Mouse (Mus musculus) kidney, embryonic 14.5 days (tissue): ENCODE measurements at regions not wholly inside any gene's neighbourhood (a gene's known extent, or its start where the extent isn't known, plus 50 kb on each side); places are given as distances from the start of the nearest gene placed in this dataset.

Source experiments
- ATAC-seq: fragments of 200-750 bp; cut with Nextera tagmentation; 2 replicates; pipeline ENCODE4 v1.8.0; 2017; ENCODE audit warnings: moderate number of reproducible peaks, mild to moderate bottlenecking, moderate TSS enrichment, moderate library complexity; ENCODE audit not compliant: low FRiP score, low TSS enrichment
- H3K27ac ChIP-seq: fragments of 300-500 bp; sonication (generic); 2 replicates; pipeline ENCODE4 v1.5.1; 2014; ENCODE audit warnings: low read depth, mild to moderate bottlenecking, low read length, moderate library complexity, mixed read lengths
- H3K27me3 ChIP-seq: fragments of 300-500 bp; sonication (generic); 2 replicates; pipeline ENCODE4 v1.6.1; 2014; ENCODE audit warnings: mild to moderate bottlenecking, low read length; ENCODE audit not compliant: control insufficient read depth, insufficient read depth
- H3K36me3 ChIP-seq: fragments of 300-500 bp; sonication (generic); 2 replicates; pipeline ENCODE4 v1.6.1; 2014; ENCODE audit warnings: low read length, mixed read lengths; ENCODE audit not compliant: control insufficient read depth, insufficient read depth
- H3K4me1 ChIP-seq: fragments of 300-500 bp; sonication (generic); 2 replicates; pipeline ENCODE4 v1.6.1; 2014; ENCODE audit warnings: low read length, mixed read lengths; ENCODE audit not compliant: control insufficient read depth, insufficient read depth
- H3K4me2 ChIP-seq: fragments of 300-500 bp; sonication (generic); replicated peaks from 2 replicates; pipeline ENCODE4 v1.6.1; 2014; ENCODE audit warnings: low read depth, mild to moderate bottlenecking, low read length
- H3K4me3 ChIP-seq: fragments of 300-500 bp; sonication (generic); 2 replicates; pipeline ENCODE4 v1.5.1; 2014; ENCODE audit warnings: mild to moderate bottlenecking, low read length
- H3K9ac ChIP-seq: fragments of 300-500 bp; sonication (generic); 2 replicates; pipeline ENCODE4 v1.6.1; 2014; ENCODE audit warnings: low read depth, mild to moderate bottlenecking, low read length, moderate library complexity
- H3K9me3 ChIP-seq: fragments of 300-500 bp; sonication (generic); 2 replicates; pipeline ENCODE4 v1.6.1; 2016; ENCODE audit warnings: low read length; ENCODE audit not compliant: control insufficient read depth
- WGBS: fragments of 180-500 bp; shearing (Covaris S2); extraction: QIAGEN DNeasy Blood & Tissue Kit; methylation state at CpG from one replicate; pipeline ENCODE4 v1.1.7; 2014; 5-methylcytosine and 5-hydroxymethylcytosine counted together

DNA sequence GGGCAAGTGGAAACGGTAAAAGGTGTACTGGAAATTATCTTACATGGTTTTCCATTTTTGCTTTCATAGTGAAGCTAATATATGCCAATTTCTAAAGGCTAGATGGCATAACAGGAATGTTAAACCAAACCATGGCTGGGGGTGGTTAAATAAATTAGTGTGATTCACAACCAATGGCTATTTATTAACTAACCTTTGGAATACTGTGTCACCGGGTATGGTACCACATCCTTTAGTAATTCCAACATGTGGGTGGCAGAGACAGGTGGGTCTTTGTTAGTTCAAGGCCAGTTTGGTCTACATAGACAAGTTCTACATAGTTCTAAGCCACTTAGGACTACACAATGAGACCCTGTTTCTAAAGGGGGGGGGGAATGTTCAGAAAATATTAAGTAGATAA lies 179.8 kb upstream of the Plxnc1 start:
- ATAC-seq, result no peak
- Histone ChIP-seq H3K36me3 (no peaks in the 10 kb centered on the region), H3K4me1 (no peaks in the 10 kb centered on the region), H3K4me2 (no peak overlapping the region), H3K9me3 (no peaks in the 10 kb centered on the region), H3K4me3 (no peak overlapping the region), H3K9ac (no peak overlapping the region), H3K27me3 (no peaks in the 10 kb centered on the region), H3K27ac (no peak overlapping the region)
- WGBS, result 80% methylated on average over 2 of the region's 2 CpGs

DNA sequence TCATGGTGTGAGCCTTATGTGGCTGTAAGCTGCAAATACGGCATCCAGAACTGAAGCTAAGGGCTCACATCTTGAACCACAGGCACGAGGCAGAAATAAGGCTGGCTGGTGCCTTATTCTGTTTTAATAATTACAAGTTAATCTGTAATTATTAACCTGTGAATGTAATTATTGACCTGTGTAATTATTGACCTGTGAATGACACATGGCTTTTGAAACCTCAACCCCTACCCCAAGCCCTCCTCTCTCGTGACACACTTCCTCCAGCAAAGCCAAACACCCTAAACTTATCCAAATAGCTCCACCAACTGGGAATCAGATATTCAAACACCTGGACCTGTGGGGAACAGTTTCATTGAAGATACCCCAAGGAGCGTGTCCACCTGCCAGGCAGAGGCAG lies 175.4 kb upstream of the Plxnc1 start:
- no peak overlapping the region for H3K27ac ChIP-seq
- H3K9ac ChIP-seq, result no peak overlapping the region
- no peaks in the 10 kb centered on the region for H3K27me3 ChIP-seq
- H3K4me3 ChIP-seq, result no peak overlapping the region
- 74% methylated on average over 4 of the region's 4 CpGs for WGBS
- ATAC-seq, result no peak
- no peaks in the 10 kb centered on the region for H3K36me3 ChIP-seq
- no peak overlapping the region for H3K4me2 ChIP-seq
- no peaks in the 10 kb centered on the region for H3K9me3 ChIP-seq
- H3K4me1 ChIP-seq, result no peaks in the 10 kb centered on the region

DNA sequence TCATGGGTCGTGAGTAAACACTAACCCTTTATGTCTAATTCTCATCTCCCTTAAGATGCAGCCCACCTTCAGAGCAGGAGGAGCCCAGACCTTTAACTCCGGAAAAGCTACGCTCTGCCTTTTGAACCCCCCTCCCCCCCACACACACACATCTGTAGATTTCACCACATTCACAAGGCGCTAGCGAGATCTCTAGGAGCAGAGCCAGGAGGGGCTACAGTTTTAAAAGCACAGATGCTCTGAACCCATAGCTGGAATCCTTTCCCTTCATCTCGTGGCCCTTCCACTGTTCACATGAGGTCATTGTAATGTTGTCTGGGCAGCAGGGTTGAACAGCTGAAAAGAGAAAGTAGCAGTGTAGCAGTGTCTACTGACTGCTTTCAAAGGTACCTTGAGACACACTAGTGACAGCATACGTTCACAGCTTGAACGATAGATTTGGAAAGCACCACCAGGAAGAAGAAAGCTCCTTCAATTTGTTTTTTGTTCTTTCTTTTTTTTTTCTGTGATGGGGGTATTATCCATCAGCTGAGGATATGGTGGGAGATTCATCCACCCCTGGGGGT lies 174.2 kb upstream of the Plxnc1 start:
- Histone ChIP-seq H3K4me1 (no peaks in the 10 kb centered on the region), H3K36me3 (no peaks in the 10 kb centered on the region), H3K4me2 (no peak overlapping the region), H3K4me3 (no peak overlapping the region), H3K27ac (no peak overlapping the region), H3K27me3 (no peaks in the 10 kb centered on the region), H3K9ac (no peak overlapping the region), H3K9me3 (no peaks in the 10 kb centered on the region)
- no peak for ATAC-seq
- 72% methylated on average over 8 of the region's 8 CpGs for WGBS

DNA sequence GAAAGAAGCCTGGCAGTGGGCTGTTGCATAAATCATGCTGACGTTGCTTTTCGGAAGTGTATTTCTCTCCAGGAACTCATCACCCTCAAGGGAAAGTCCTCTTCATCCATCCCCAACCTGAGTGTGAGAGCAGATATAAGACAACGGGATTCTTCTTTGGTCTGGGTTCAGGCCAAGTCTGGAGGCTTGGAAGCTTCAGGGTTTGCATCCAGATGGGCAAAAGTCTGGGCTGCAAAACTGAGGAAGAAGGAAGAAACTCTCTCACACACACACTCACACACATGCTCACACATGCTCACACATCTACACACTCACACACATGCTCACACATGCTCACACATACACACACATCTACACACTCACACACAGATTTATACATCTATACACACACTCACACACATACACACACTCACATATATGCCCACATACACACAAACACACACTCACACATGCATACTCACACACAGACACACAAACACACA lies 173.1 kb upstream of the Plxnc1 start:
- Histone ChIP-seq H3K4me1 (0 out of 2 replicates have a peak, but pooled peaks cover under 1% of the 10 kb centered on the region), H3K36me3 (no peaks in the 10 kb centered on the region), H3K9ac (no peak overlapping the region), H3K27me3 (no peaks in the 10 kb centered on the region), H3K27ac (no peak overlapping the region), H3K9me3 (no peaks in the 10 kb centered on the region), H3K4me3 (no peak overlapping the region), H3K4me2 (no peak overlapping the region)
- WGBS, result 41% methylated on average over 3 of the region's 3 CpGs
- no peak for ATAC-seq

DNA sequence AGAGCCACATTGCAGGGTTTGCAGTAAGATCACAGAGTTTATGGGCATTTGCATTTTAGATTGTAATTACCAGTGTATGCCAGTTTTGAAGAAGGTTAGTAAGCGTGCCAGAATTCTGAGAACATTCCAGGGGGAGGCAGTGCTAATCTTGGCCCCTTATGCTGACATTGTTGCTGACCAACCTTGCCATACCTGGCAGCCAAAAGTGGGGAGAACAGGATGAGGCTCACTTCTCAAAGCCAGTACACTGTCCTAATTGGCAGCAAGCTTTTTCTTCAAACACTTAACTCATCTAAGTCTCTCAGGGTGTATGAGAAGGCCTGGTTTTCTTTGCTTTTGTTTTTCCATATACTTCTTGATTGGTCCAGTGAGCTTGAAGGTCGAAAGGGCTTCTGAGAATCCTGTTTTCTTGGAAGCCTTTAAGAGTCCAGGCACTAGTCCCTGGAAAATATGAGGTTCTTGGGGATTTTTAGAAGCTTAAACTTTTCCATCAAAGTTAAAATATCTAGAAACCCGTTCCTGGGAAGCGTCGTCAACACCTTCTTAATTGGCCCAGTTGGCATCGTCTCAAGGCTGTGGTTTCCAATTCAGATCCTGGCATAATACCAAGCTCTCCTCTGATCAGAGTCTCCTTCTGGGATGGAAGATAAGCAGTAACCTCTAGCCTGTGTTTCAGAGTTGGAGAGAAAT lies 172.6 kb upstream of the Plxnc1 start:
- WGBS, result 70% methylated on average over 6 of the region's 6 CpGs
- Histone ChIP-seq H3K27me3 (no peaks in the 10 kb centered on the region), H3K4me3 (no peak overlapping the region), H3K9ac (no peak overlapping the region), H3K36me3 (no peaks in the 10 kb centered on the region), H3K4me1 (0 out of 2 replicates have a peak, but pooled peaks cover 4% of the 10 kb centered on the region), H3K27ac (no peak overlapping the region), H3K9me3 (no peaks in the 10 kb centered on the region), H3K4me2 (no peak overlapping the region)
- ATAC-seq, result no peak

DNA sequence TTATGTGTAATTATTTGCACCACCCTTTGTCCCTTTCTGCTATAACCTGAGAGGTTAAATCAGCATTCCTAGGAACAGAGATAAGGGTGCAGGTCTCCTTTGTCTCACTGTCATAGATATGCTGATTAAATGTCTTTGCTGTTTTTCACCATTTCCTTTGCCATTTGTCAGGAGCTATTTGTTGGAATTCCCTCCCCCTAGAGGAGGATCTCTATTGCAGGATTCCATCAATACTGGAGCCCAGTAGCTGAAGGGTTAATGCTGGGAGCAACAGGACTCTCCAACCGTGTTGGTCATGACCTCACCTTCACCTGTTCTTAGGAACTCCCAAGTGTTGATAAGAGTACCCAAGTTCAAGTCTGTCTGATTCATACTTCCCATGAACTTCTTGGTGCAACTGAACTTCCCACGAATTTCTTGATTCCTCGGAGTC lies 172.0 kb upstream of the Plxnc1 start:
- H3K27ac ChIP-seq, result no peak overlapping the region
- no peak for ATAC-seq
- 0 out of 2 replicates have a peak, but pooled peaks cover 4% of the 10 kb centered on the region for H3K4me1 ChIP-seq
- H3K27me3 ChIP-seq, result no peaks in the 10 kb centered on the region
- H3K4me3 ChIP-seq, result no peak overlapping the region
- no peak overlapping the region for H3K4me2 ChIP-seq
- H3K36me3 ChIP-seq, result no peaks in the 10 kb centered on the region
- H3K9me3 ChIP-seq, result no peaks in the 10 kb centered on the region
- H3K9ac ChIP-seq, result no peak overlapping the region
- WGBS, result 49% methylated on average over 3 of the region's 3 CpGs

DNA sequence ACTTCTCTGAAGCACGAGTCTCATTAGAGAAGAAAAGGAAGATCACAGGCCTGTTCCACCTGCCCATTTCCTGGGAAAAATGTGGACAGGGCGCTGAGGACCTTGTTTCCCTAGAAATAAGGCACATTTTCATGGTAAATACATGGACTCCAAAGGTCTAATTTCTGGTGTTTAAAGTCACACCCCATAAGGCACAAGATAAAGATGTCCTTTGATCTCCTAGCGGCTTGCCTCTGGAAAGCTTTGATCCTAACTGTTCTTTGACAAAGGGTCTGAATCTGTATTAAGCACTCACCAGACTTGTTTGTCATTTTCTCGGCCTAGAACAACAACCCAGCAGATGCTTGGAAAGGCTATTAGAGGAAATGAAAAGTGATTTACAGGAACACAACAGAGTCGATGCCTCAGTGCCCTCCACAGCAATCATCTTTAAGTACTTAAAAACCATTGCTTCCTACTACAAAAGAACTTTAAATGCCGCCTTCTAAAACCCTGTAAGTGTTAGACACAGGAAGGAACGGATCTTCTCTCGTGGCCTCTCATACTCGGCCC lies 168.3 kb upstream of the Plxnc1 start:
- H3K9me3 ChIP-seq, result no peaks in the 10 kb centered on the region
- ATAC-seq, result peak; percentile 38; the same call in 1 of the 2 replicates
- H3K9ac ChIP-seq, result no peak overlapping the region
- 0 out of 2 replicates have a peak, but pooled peaks cover 4% of the 10 kb centered on the region for H3K4me1 ChIP-seq
- no peaks in the 10 kb centered on the region for H3K36me3 ChIP-seq
- no peak overlapping the region for H3K4me3 ChIP-seq
- H3K27ac ChIP-seq, result no peak overlapping the region
- WGBS, result 18% methylated on average over 9 of the region's 9 CpGs
- H3K27me3 ChIP-seq, result no peaks in the 10 kb centered on the region
- no peak overlapping the region for H3K4me2 ChIP-seq

DNA sequence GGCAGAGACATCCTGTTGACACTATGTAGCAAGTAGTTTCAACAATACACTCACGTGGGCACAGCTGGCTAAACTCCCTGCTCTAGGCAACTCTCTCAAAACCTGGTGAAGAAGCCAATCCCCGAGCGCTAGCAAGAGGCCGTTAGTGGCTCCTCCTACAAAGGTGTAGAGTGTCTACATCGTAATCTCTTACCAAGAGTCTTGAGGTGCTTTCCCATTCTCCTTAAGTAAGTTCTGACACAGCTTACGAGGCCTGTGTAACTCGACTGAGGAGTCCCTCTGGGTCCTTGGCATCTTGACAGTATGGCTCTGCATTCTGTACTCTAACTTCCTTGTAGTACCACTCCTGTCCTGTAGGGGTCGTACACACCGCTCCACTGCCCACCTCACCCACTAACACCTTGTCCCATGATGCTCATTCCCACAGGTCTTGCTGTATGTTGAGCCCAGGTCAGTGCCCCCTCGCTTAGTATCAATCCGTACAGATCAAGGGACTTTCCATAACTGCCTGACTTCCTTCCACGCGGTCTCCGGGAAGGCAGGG lies 167.7 kb upstream of the Plxnc1 start:
- Histone ChIP-seq H3K4me1 (0 out of 2 replicates have a peak, but pooled peaks cover 4% of the 10 kb centered on the region), H3K36me3 (no peaks in the 10 kb centered on the region), H3K4me2 (no peak overlapping the region), H3K9me3 (no peaks in the 10 kb centered on the region), H3K27me3 (no peaks in the 10 kb centered on the region), H3K27ac (no peak overlapping the region), H3K4me3 (no peak overlapping the region), H3K9ac (no peak overlapping the region)
- 46% methylated on average over 14 of the region's 14 CpGs for WGBS
- peak; percentile 70; the same call in 1 of the 2 replicates for ATAC-seq

DNA sequence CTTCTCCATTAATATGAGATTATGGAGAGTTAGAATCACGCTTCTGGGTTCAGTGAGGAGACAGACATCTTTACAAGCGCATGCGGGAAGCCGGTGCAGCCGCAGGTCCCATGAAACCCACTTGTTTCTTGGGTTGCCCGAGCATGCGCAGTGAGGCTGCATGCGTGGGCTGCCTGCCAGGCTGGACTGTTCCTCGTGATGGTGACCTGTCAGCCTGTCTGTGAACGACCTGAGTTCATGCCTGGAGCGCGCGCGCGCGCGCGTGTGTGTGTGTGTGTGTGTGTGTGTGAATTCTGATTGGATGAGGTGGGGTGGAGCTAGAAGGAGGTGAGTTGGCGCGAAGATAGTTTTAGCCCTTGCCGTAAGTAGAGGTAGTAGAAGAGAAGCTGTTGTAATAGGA lies 166.2 kb upstream of the Plxnc1 start:
- Histone ChIP-seq H3K9ac (no peak overlapping the region), H3K4me3 (no peak overlapping the region), H3K27me3 (no peaks in the 10 kb centered on the region), H3K9me3 (no peaks in the 10 kb centered on the region), H3K36me3 (no peaks in the 10 kb centered on the region), H3K4me2 (no peak overlapping the region), H3K4me1 (0 out of 2 replicates have a peak, but pooled peaks cover 4% of the 10 kb centered on the region), H3K27ac (no peak overlapping the region)
- WGBS, result 91% methylated on average over 21 of the region's 21 CpGs
- ATAC-seq, result no peak
